10 mouse cellular contexts compared by ENCODE assay signal in genomic region chr5:54264867-54265434, GRCm38 (mm10).
DNase-seq lines count a peak whose midpoint lies in the region; ATAC-seq lines count a peak whose summit lies in the region.
"Had no signal": no experiment of that assay in that cellular context is flagged by ENCODE, and none has a peak within 500 bp of the region (broad histone marks: within the 10 kb centered on the region; RNA-seq: fewer than 3 reads in every experiment).

No protein-coding gene starts in this region.

- no peak overlapping the region for H3K27ac ChIP-seq in heart, embryonic 12.5 days (ENCODE audit: poor library complexity, severe bottlenecking)
- no peak overlapping the region for H3K27ac ChIP-seq in midbrain, embryonic 11.5 days (ENCODE audit: low read depth, low read length)
- no peak overlapping the region for H3K27ac ChIP-seq in midbrain, embryonic 10.5 days (replicated peaks)
- H3K27ac ChIP-seq in hindbrain, embryonic 16.5 days (ENCODE audit: low read depth, low read length) = no peak overlapping the region
- no peak overlapping the region for H3K27ac ChIP-seq in neural tube, embryonic 15.5 days (replicated peaks)

- no peaks in the 10 kb centered on the region for H3K27me3 ChIP-seq in heart, embryonic 12.5 days (replicated peaks)
- H3K27me3 ChIP-seq in midbrain, embryonic 11.5 days (ENCODE audit: control insufficient read depth, insufficient read depth, low read length) = no peaks in the 10 kb centered on the region
- H3K27me3 ChIP-seq in midbrain, embryonic 10.5 days (ENCODE audit: low read depth, poor library complexity, severe bottlenecking) = no peaks in the 10 kb centered on the region
- no peaks in the 10 kb centered on the region for H3K27me3 ChIP-seq in hindbrain, embryonic 16.5 days (replicated peaks; ENCODE audit: control insufficient read depth, insufficient read depth, low read length)
- no peaks in the 10 kb centered on the region for H3K27me3 ChIP-seq in neural tube, embryonic 15.5 days (replicated peaks)

- no peak overlapping the region for H3K4me3 ChIP-seq in heart, embryonic 12.5 days
- H3K4me3 ChIP-seq in midbrain, embryonic 11.5 days (ENCODE audit: low read depth, low read length) = no peak overlapping the region
- H3K4me3 ChIP-seq in midbrain, embryonic 10.5 days = no peak overlapping the region
- no peak overlapping the region for H3K4me3 ChIP-seq in hindbrain, embryonic 16.5 days (ENCODE audit: low read length)
- H3K4me3 ChIP-seq in neural tube, embryonic 15.5 days (replicated peaks) = no peak overlapping the region
- H3K4me3 ChIP-seq: myocyte had no signal

- H3K36me3 ChIP-seq in heart, embryonic 12.5 days = no peaks in the 10 kb centered on the region
- H3K36me3 ChIP-seq in midbrain, embryonic 11.5 days (ENCODE audit: control insufficient read depth, insufficient read depth, low read length) = no peaks in the 10 kb centered on the region
- H3K36me3 ChIP-seq in midbrain, embryonic 10.5 days = no peaks in the 10 kb centered on the region
- no peaks in the 10 kb centered on the region for H3K36me3 ChIP-seq in hindbrain, embryonic 16.5 days (ENCODE audit: control insufficient read depth, insufficient read depth, low read length)
- no peaks in the 10 kb centered on the region for H3K36me3 ChIP-seq in neural tube, embryonic 15.5 days

- 33% methylated on average over 9 of the region's 9 CpGs for WGBS in heart, embryonic 12.5 days
- 63% methylated on average over 9 of the region's 9 CpGs for WGBS in midbrain, embryonic 11.5 days
- 80% methylated on average over 9 of the region's 9 CpGs for WGBS in midbrain, embryonic 10.5 days
- 21% methylated on average over 9 of the region's 9 CpGs for WGBS in hindbrain, embryonic 16.5 days
- 18% methylated on average over 9 of the region's 9 CpGs for WGBS in neural tube, embryonic 15.5 days

- no peak for DNase-seq in heart, adult 9 months (ENCODE audit: low spot score in 2 of 2)
- DNase-seq in midbrain, embryonic 11.5 days (ENCODE audit: low spot score, missing footprints) = no peak
- no peak for DNase-seq in midbrain, embryonic 10.5 days (ENCODE audit: low spot score)
- DNase-seq in ovary, postnatal 10 days (ENCODE audit: low spot score) = no peak
- DNase-seq in cerebellum, adult 8-10 months = no peak

- H3K4me1 ChIP-seq in heart, embryonic 12.5 days (replicated peaks) = peaks cover 29% of the 10 kb centered on the region
- H3K4me1 ChIP-seq in midbrain, embryonic 11.5 days (ENCODE audit: control insufficient read depth, insufficient read depth, low read length) = no peaks in the 10 kb centered on the region
- no peaks in the 10 kb centered on the region for H3K4me1 ChIP-seq in midbrain, embryonic 10.5 days
- H3K4me1 ChIP-seq in hindbrain, embryonic 16.5 days (ENCODE audit: control insufficient read depth, insufficient read depth, low read depth, low read length) = no peaks in the 10 kb centered on the region
- peaks cover 8% of the 10 kb centered on the region; the same call in 1 of the 2 replicates for H3K4me1 ChIP-seq in neural tube, embryonic 15.5 days

- no peak for ATAC-seq in heart, embryonic 12.5 days (ENCODE audit: insufficient number of reproducible peaks, low FRiP score)
- peak; percentile 84 for ATAC-seq in midbrain, embryonic 11.5 days (ENCODE audit: low FRiP score)
- peak; percentile 90 for ATAC-seq in hindbrain, embryonic 16.5 days
- no peak for ATAC-seq in neural tube, embryonic 15.5 days (ENCODE audit: low FRiP score)
- ATAC-seq: activated CD4-positive, CD25-positive, alpha-beta regulatory T cell, adult 4 months had no signal

- peak overlapping the region; percentile 25; the same call in 1 of the 2 replicates for H3K4me2 ChIP-seq in heart, embryonic 12.5 days
- H3K4me2 ChIP-seq in midbrain, embryonic 11.5 days = no peak overlapping the region
- H3K4me2 ChIP-seq in hindbrain, embryonic 16.5 days (ENCODE audit: low read length) = no peak overlapping the region
- H3K4me2 ChIP-seq in neural tube, embryonic 15.5 days = 0 out of 2 replicates have a peak overlapping the region, but pooled peaks have one; percentile 11

- H3K9me3 ChIP-seq in heart, embryonic 12.5 days (replicated peaks) = peaks cover 3% of the 10 kb centered on the region; the same call in 1 of the 2 replicates
- no peaks in the 10 kb centered on the region for H3K9me3 ChIP-seq in midbrain, embryonic 11.5 days (ENCODE audit: control insufficient read depth, low read length)
- H3K9me3 ChIP-seq in midbrain, embryonic 10.5 days (replicated peaks) = no peaks in the 10 kb centered on the region
- H3K9me3 ChIP-seq in hindbrain, embryonic 16.5 days (ENCODE audit: control insufficient read depth, low read length) = no peaks in the 10 kb centered on the region
- H3K9me3 ChIP-seq in neural tube, embryonic 15.5 days (replicated peaks) = no peaks in the 10 kb centered on the region

- no peak overlapping the region for H3K9ac ChIP-seq in heart, embryonic 12.5 days
- H3K9ac ChIP-seq in midbrain, embryonic 11.5 days (ENCODE audit: low read length) = no peak overlapping the region
- H3K9ac ChIP-seq in hindbrain, embryonic 16.5 days (ENCODE audit: low read depth, low read length) = no peak overlapping the region
- no peak overlapping the region for H3K9ac ChIP-seq in neural tube, embryonic 15.5 days (replicated peaks)

Comparison
In these comparisons a context has a peak if more than half of its experiments do, and no peak if none do; other contexts are left out.
1. ATAC-seq: peak in midbrain, embryonic 11.5 days (single experiment) and hindbrain, embryonic 16.5 days (single experiment); none in heart, embryonic 12.5 days (single experiment) and neural tube, embryonic 15.5 days (single experiment).
2. H3K4me2 ChIP-seq: peak in heart, embryonic 12.5 days (single experiment) and neural tube, embryonic 15.5 days (single experiment); none in midbrain, embryonic 11.5 days (single experiment) and hindbrain, embryonic 16.5 days (single experiment).